In the genomic region with DNA sequence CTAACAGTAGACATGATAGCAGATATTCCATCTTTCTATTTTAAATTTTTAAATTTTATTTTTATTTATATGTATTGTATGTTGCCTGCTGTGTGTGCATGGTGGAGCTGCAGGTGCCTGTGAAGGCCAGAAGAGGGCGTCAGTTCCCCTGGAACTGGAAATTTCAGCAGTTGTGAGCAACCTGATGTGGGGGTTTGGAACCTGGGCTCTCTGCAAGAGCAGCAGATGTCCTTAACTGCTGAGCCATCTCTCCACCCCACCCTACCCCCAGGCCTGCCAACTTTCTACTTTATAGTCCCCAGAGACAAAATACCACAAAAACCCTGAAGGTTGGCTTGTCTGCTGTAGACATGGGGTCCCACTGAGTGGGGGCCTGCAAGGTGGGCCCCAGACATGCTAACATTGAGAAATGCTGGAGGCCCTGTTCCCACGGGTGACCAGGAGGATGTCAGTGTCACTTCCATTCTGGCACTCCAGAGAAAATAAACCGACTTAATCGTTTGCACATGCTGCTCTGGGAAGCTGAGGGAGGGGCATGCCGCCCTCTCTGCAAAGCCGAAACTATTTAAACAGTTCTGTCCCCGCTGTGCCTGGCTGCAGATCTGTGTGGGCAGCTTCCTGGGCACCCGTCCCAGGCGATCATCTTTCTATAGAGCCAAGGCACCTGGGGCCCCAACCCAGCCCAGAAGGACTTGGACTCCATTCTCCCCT, we compare ENCODE assay signal across 9 mouse cellular contexts. TPM values are rescaled to one million over a fixed set of nuclear protein-coding genes. Genes with fewer than 3 reads are reported as not detected.
DNase-seq lines count a peak whose midpoint lies in the region; TF ChIP-seq lines count a peak whose summit lies in the region.
"Had no signal": no experiment of that assay in that cellular context is flagged by ENCODE, and none has a peak within 500 bp of the region (broad histone marks: within the 10 kb centered on the region; RNA-seq: fewer than 3 reads in every experiment).

No protein-coding gene starts in this region.

- H3K27me3 ChIP-seq in kidney, adult 2 months (replicated peaks; ENCODE audit: control insufficient read depth, insufficient read depth, low read length) = no peaks in the 10 kb centered on the region

- H3K4me3 ChIP-seq in kidney, adult 2 months (ENCODE audit: insufficient read depth, low read depth, low read length) = no peak overlapping the region

- peak; percentile 18 for DNase-seq in lung, postnatal 14 days
- no peak for DNase-seq in lung, postnatal 36 days
- peak; percentile 71 for DNase-seq in embryo, embryonic 10 days (ENCODE audit: low spot score)
- DNase-seq in gastrocnemius, postnatal 14 days = peak; percentile 74
- peak; percentile 93 for DNase-seq in left cerebral cortex, postnatal 4 days
- DNase-seq in adrenal gland, adult (ENCODE audit: inconsistent age in 2 of 2, low spot score in 1 of 2) = no peak
- no peak for DNase-seq in kidney, adult 2 months
- no peak for DNase-seq in thymus, postnatal 14 days

- H3K36me3 ChIP-seq in kidney, adult 2 months (ENCODE audit: control insufficient read depth, insufficient read depth, low read length) = no peaks in the 10 kb centered on the region

- no peak for TF ChIP-seq POLR2A in kidney, adult 2 months (IDR thresholded peaks at IDR 0.05; ENCODE audit: low read depth, low read length)

- no peaks in the 10 kb centered on the region for H3K4me1 ChIP-seq in kidney, adult 2 months (ENCODE audit: control insufficient read depth, insufficient read depth, low read length)

- TF ChIP-seq CTCF in kidney, adult 2 months (conservative IDR thresholded peaks at IDR 0.05; ENCODE audit: insufficient read depth, insufficient read length, low read depth, low read length) = no peak

- no peak overlapping the region for H3K27ac ChIP-seq in kidney, adult 2 months (ENCODE audit: insufficient read depth, low read depth, low read length)
- H3K27ac ChIP-seq: macrophage had no signal

- 31% methylated on average over 9 of the region's 9 CpGs for WGBS in kidney, adult 2 months

- intact Hi-C loops in gastrocnemius, postnatal 14 days (cut with DNase I; ENCODE audit: low total_unique reads) = no loop called here
- intact Hi-C loops in left cerebral cortex, postnatal 4 days (cut with DNase I) = no loop called here

RNA-seq across cellular contexts. Expression of a gene that starts 44.1 kb away (rescaled TPM):
- 1 to 10 TPM; 6.3 to 9.7 TPM for total RNA-seq in gastrocnemius, postnatal 14 days (2021)
- total RNA-seq in left cerebral cortex, postnatal 4 days (2021) = 1 to 10 TPM; 4.9 to 6.9 TPM
- 36.3 and 45.2 TPM in 2 replicates for polyA plus RNA-seq in kidney, adult 2 months (2012; rRNA removed)

RNA-seq across cellular contexts. Expression of a gene that starts 50.8 kb away (rescaled TPM):
- 1 to 10 TPM; 2.0 to 3.5 TPM for total RNA-seq in gastrocnemius, postnatal 14 days (2021)
- total RNA-seq in left cerebral cortex, postnatal 4 days (2021) = 1 to 10 TPM; 2.5 to 3.7 TPM
- polyA plus RNA-seq in kidney, adult 2 months (2012; rRNA removed) = 4.7 and 6.7 TPM in 2 replicates
- polyA plus RNA-seq: macrophage had no signal

RNA-seq across cellular contexts. Expression of a gene that starts 55.5 kb away (rescaled TPM):
- total RNA-seq in gastrocnemius, postnatal 14 days (2021) = 1 to 10 TPM; 7.0 to 7.5 TPM
- total RNA-seq in left cerebral cortex, postnatal 4 days (2021) = 10 to 100 TPM; 29.2 to 33.2 TPM
- 24.5 and 35.2 TPM in 2 replicates for polyA plus RNA-seq in kidney, adult 2 months (2012; rRNA removed)

Comparison
In these comparisons a context has a peak if more than half of its experiments do, and no peak if none do; other contexts are left out.
1. DNase-seq: peak in lung, postnatal 14 days (single experiment), embryo, embryonic 10 days (single experiment), gastrocnemius, postnatal 14 days (single experiment) and left cerebral cortex, postnatal 4 days (single experiment); none in lung, postnatal 36 days (single experiment), adrenal gland, adult (0 of 2), kidney, adult 2 months (single experiment) and thymus, postnatal 14 days (single experiment).